In genomic region chr8:122810376-122810775, GRCm38 (mm10) we compare ENCODE assay signal across 17 mouse cellular contexts. TPM values are rescaled to one million over a fixed set of nuclear protein-coding genes. Genes with fewer than 3 reads are reported as not detected.
A peak's percentile ranks its signal among the peaks of the same experiment; 100 is the strongest.
DNase-seq lines count a peak whose midpoint lies in the region; ATAC-seq and TF ChIP-seq lines count a peak whose summit lies in the region.
"Had no signal": no experiment of that assay in that cellular context is flagged by ENCODE, and none has a peak within 500 bp of the region (broad histone marks: within the 10 kb centered on the region; RNA-seq: fewer than 3 reads in every experiment).

No protein-coding gene starts in this region.

- in situ Hi-C loops in CH12.LX (cut with MboI; ENCODE audit: low pct_ligation_motif_present, low pct_unique_long_range_greater_than_20kb, low sequenced_read_pairs): no loop called here

- no peak for ATAC-seq in heart, embryonic 12.5 days (ENCODE audit: insufficient number of reproducible peaks, low FRiP score)
- no peak for ATAC-seq in hindbrain, embryonic 14.5 days (ENCODE audit: low FRiP score)
- ATAC-seq: forebrain, postnatal 0 days had no signal

- H3K36me3 ChIP-seq in heart, adult 2 months (ENCODE audit: control insufficient read depth, insufficient read depth, low read length): no peaks in the 10 kb centered on the region
- H3K36me3 ChIP-seq in heart, embryonic 12.5 days: peaks cover 22% of the 10 kb centered on the region
- peaks cover 8 to 64% of the 10 kb centered on the region in 2 experiments for H3K36me3 ChIP-seq in CH12.LX (replicated peaks in 1 of 2; ENCODE audit: control insufficient read depth in 1 of 2, insufficient read depth in 1 of 2, low read length in 1 of 2)
- H3K36me3 ChIP-seq in hindbrain, embryonic 14.5 days (replicated peaks; ENCODE audit: control insufficient read depth, insufficient read depth): 0 out of 2 replicates have a peak, but pooled peaks cover 9% of the 10 kb centered on the region
- H3K36me3 ChIP-seq: heart, embryonic 15.5 days; stomach, embryonic 15.5 days had no signal

- H3K4me3 ChIP-seq in heart, adult 2 months: no peak overlapping the region
- H3K4me3 ChIP-seq in heart, embryonic 12.5 days: no peak overlapping the region
- H3K4me3 ChIP-seq in CH12.LX (replicated peaks in 1 of 3; ENCODE audit: low read depth in 2 of 3, low read length in 2 of 3, poor library complexity in 1 of 3): no peak overlapping the region
- H3K4me3 ChIP-seq in hindbrain, embryonic 14.5 days (replicated peaks; ENCODE audit: low read length): no peak overlapping the region
- H3K4me3 ChIP-seq: heart, embryonic 15.5 days; stomach, embryonic 15.5 days had no signal

- no peaks in the 10 kb centered on the region for H3K4me1 ChIP-seq in heart, adult 2 months (ENCODE audit: control insufficient read depth, insufficient read depth, low read length)
- H3K4me1 ChIP-seq in heart, embryonic 12.5 days (replicated peaks): peaks cover 11% of the 10 kb centered on the region
- peaks cover 10 to 66% of the 10 kb centered on the region in 2 experiments for H3K4me1 ChIP-seq in CH12.LX (ENCODE audit: control insufficient read depth in 1 of 2, insufficient read depth in 2 of 2)
- H3K4me1 ChIP-seq in hindbrain, embryonic 14.5 days (replicated peaks; ENCODE audit: control insufficient read depth, insufficient read depth, low read length): peaks cover 63% of the 10 kb centered on the region
- H3K4me1 ChIP-seq: heart, embryonic 15.5 days; stomach, embryonic 15.5 days had no signal

- no peak for TF ChIP-seq POLR2A in heart, adult 2 months (IDR thresholded peaks at IDR 0.05; ENCODE audit: insufficient read depth, low read depth, low read length)
- no peak for TF ChIP-seq POLR2A in CH12.LX (IDR thresholded peaks at IDR 0.05; ENCODE audit: low read depth, low read length)

- H3K27me3 ChIP-seq in heart, adult 2 months (ENCODE audit: control insufficient read depth, insufficient read depth, low read length): no peaks in the 10 kb centered on the region
- no peaks in the 10 kb centered on the region for H3K27me3 ChIP-seq in heart, embryonic 12.5 days (replicated peaks)
- H3K27me3 ChIP-seq in CH12.LX (replicated peaks): no peaks in the 10 kb centered on the region
- no peaks in the 10 kb centered on the region for H3K27me3 ChIP-seq in hindbrain, embryonic 14.5 days (ENCODE audit: control insufficient read depth, insufficient read depth, low read length)
- H3K27me3 ChIP-seq: heart, embryonic 15.5 days; stomach, embryonic 15.5 days had no signal

- intact Hi-C loops in heart, adult 2 months (cut with DNase I): loop anchor here (5.0 kb wide), 2 partner anchors 133 to 193 kb away; no protein-coding TSS in a partner anchor

- no peak for TF ChIP-seq EP300 in heart, adult 2 months (IDR thresholded peaks at IDR 0.05; ENCODE audit: insufficient read depth, low read depth, low read length)
- TF ChIP-seq EP300 in CH12.LX (IDR thresholded peaks at IDR 0.05; ENCODE audit: low read length): no peak

- no peak for DNase-seq in heart, adult 2 months
- DNase-seq in CH12.LX (ENCODE audit: extremely low read depth) (no peak), MN1 (ENCODE audit: low spot score) (peak; percentile 54)
- DNase-seq in hindbrain, embryonic 14.5 days (ENCODE audit: low spot score): no peak
- no peak for DNase-seq in layer of hippocampus, adult 11-12 months (ENCODE audit: low spot score)
- DNase-seq in embryo, embryonic 11 days: no peak
- DNase-seq: cerebellum, adult 11 months; forebrain, postnatal 0 days; gastrocnemius, postnatal 14 days; kidney, postnatal 25 days; layer of hippocampus, postnatal 36 days; lung, adult 18-20 months; thymus, postnatal 25 days had no signal

- no peaks in the 10 kb centered on the region for H3K9me3 ChIP-seq in heart, embryonic 12.5 days (replicated peaks)
- no peaks in the 10 kb centered on the region for H3K9me3 ChIP-seq in CH12.LX (replicated peaks; ENCODE audit: low read length)
- H3K9me3 ChIP-seq in hindbrain, embryonic 14.5 days (ENCODE audit: control insufficient read depth, low read length): no peaks in the 10 kb centered on the region
- H3K9me3 ChIP-seq: heart, embryonic 15.5 days; stomach, embryonic 15.5 days had no signal

- dilution Hi-C loops in CH12.LX (cut with MboI; ENCODE audit: extremely low pct_ligation_motif_present, extremely low pct_unique_long_range_greater_than_20kb, low sequenced_read_pairs): no loop called here

- no peak overlapping the region for H3K27ac ChIP-seq in heart, adult 2 months
- no peak overlapping the region for H3K27ac ChIP-seq in heart, embryonic 12.5 days (ENCODE audit: poor library complexity, severe bottlenecking)
- H3K27ac ChIP-seq in CH12.LX (ENCODE audit: insufficient read depth, low read depth): no peak overlapping the region
- peak overlapping the region; percentile 86 for H3K27ac ChIP-seq in hindbrain, embryonic 14.5 days
- H3K27ac ChIP-seq: heart, embryonic 15.5 days; macrophage; stomach, embryonic 15.5 days had no signal

- peak; percentile 16 for TF ChIP-seq CTCF in heart, adult 2 months (IDR thresholded peaks at IDR 0.05)
- peak in 1 of 2 experiments; percentile 24; a peak in 1 of 4 replicates for TF ChIP-seq CTCF in CH12.LX (conservative IDR thresholded peaks at IDR 0.05 in 1 of 2, IDR thresholded peaks at IDR 0.05 in 1 of 2; ENCODE audit: low read depth in 2 of 2, low read length in 2 of 2)

- H3K9ac ChIP-seq in heart, adult 2 months (ENCODE audit: low read depth, low read length): no peak overlapping the region
- H3K9ac ChIP-seq in heart, embryonic 12.5 days: no peak overlapping the region
- H3K9ac ChIP-seq in CH12.LX (ENCODE audit: insufficient read depth, low read depth): no peak overlapping the region
- H3K9ac ChIP-seq in hindbrain, embryonic 14.5 days: peak overlapping the region; percentile 41; the same call in 1 of the 2 replicates
- H3K9ac ChIP-seq: forebrain, postnatal 0 days; heart, embryonic 15.5 days; stomach, embryonic 15.5 days had no signal

- peak; percentile 34 for TF ChIP-seq RAD21 in CH12.LX (IDR thresholded peaks at IDR 0.05; ENCODE audit: low read depth, low read length)

- 73% methylated on average over 8 of the region's 8 CpGs for WGBS in heart, adult 2 months
- 59% methylated on average over 8 of the region's 8 CpGs for WGBS in heart, embryonic 12.5 days
- WGBS in hindbrain, embryonic 14.5 days: 57% methylated on average over 8 of the region's 8 CpGs

- H3K79me2 ChIP-seq in heart, adult 2 months (replicated peaks; ENCODE audit: control insufficient read depth, insufficient read depth, low read length): no peaks in the 10 kb centered on the region
- H3K79me2 ChIP-seq in CH12.LX (replicated peaks; ENCODE audit: control insufficient read depth, extremely low read depth, insufficient read depth, poor library complexity, severe bottlenecking): no peaks in the 10 kb centered on the region

- no peak overlapping the region for H3K4me2 ChIP-seq in heart, embryonic 12.5 days
- no peak overlapping the region for H3K4me2 ChIP-seq in CH12.LX (ENCODE audit: insufficient read depth, low read depth, poor library complexity, severe bottlenecking)
- H3K4me2 ChIP-seq in hindbrain, embryonic 14.5 days (replicated peaks): no peak overlapping the region
- H3K4me2 ChIP-seq: heart, embryonic 15.5 days; stomach, embryonic 15.5 days had no signal

TF ChIP-seq in CH12.LX, 34 proteins besides CTCF, POLR2A, EP300 and RAD21:
- TF ChIP-seq ZMIZ1 (IDR thresholded peaks at IDR 0.05; ENCODE audit: low read depth, low read length) (no peak), SMC3 (IDR thresholded peaks at IDR 0.05; ENCODE audit: low read depth, low read length) (peak; percentile 35; the same call in 1 of the 2 replicates)

RNA-seq across cellular contexts. Expression of gene Acsf3, which starts 35.1 kb away (rescaled TPM):
- 10 to 100 TPM; 25.1 to 29.6 TPM for total RNA-seq in heart, adult 2 months (2021)
- 25.6 and 33.6 TPM in 2 replicates for polyA plus RNA-seq in heart, adult 2 months (2012; rRNA removed)
- polyA plus RNA-seq in heart, embryonic 12.5 days (2016; fragmentation: Nextera tagmentation; extraction: Ambion mirVana): 14.4 and 17.3 TPM in 2 replicates
- total RNA-seq in CH12.LX (2012; rRNA removed) (8.8 and 9.0 TPM in 2 replicates), CH12.LX (2014; rRNA removed) (2.0 and 2.2 TPM in 2 replicates)
- 10.4 and 12.7 TPM in 2 replicates for polyA plus RNA-seq in CH12.LX (2012; ENCODE audit: insufficient read length, low read depth)
- 14.5 and 16.5 TPM in 2 replicates for polyA plus RNA-seq in hindbrain, embryonic 14.5 days (2014; fragmentation: Nextera tagmentation; extraction: Ambion mirVana)

RNA-seq across cellular contexts. Expression of gene Cdh15, which starts 37.4 kb away (rescaled TPM):
- not detected for total RNA-seq in heart, adult 2 months (2021)
- not detected in 2 replicates for polyA plus RNA-seq in heart, adult 2 months (2012; rRNA removed)
- 0.33 and 0.36 TPM in 2 replicates for polyA plus RNA-seq in heart, embryonic 12.5 days (2016; fragmentation: Nextera tagmentation; extraction: Ambion mirVana)
- total RNA-seq in CH12.LX (2012; rRNA removed) (not detected in 2 replicates), CH12.LX (2014; rRNA removed) (not detected in 2 replicates)
- not detected in 2 replicates for polyA plus RNA-seq in CH12.LX (2012; ENCODE audit: insufficient read length, low read depth)
- 1.5 TPM in 2 replicates for polyA plus RNA-seq in hindbrain, embryonic 14.5 days (2014; fragmentation: Nextera tagmentation; extraction: Ambion mirVana)
- polyA plus RNA-seq: macrophage had no signal
